Mouse (Mus musculus): ENCODE measurements around the gene Ssbp3.

GRCm38 (mm10) chr4:107056088-107056487 lies 145.6 kb downstream of the Ssbp3 start:
- TF ChIP-seq ZC3H11A (IDR thresholded peaks at IDR 0.05; ENCODE audit: borderline replicate concordance, low read depth, low read length) (no peak), ZNF384 (IDR thresholded peaks at IDR 0.05; ENCODE audit: low read depth, low read length) (no peak), MAFK (IDR thresholded peaks at IDR 0.05; ENCODE audit: insufficient read depth, low read depth, low read length) (no peak)

Data from ES-E14 (cell line).